Mouse (Mus musculus) liver, adult 2 months (tissue): Measurements from ENCODE around the gene Cdkl4.
"Not testable (repeated sequence)": the region's sequence is repeated elsewhere in the genome, so short reads cannot be mapped to it uniquely, and the experiment has no call there.

Source experiments
- CTCF ChIP-seq: fragments of 200-500 bp; IDR thresholded peaks from 2 replicates; pipeline ENCODE4 v1.5.1; 2011; ENCODE audit warnings: low read depth, low read length, control low read depth
- POLR2A ChIP-seq: fragments of 200-500 bp; IDR thresholded peaks from 2 replicates; pipeline ENCODE4 v1.6.1; 2011; ENCODE audit warnings: low read length, control low read depth; ENCODE audit not compliant: insufficient read depth; ENCODE audit errors: extremely low read depth

DNA sequence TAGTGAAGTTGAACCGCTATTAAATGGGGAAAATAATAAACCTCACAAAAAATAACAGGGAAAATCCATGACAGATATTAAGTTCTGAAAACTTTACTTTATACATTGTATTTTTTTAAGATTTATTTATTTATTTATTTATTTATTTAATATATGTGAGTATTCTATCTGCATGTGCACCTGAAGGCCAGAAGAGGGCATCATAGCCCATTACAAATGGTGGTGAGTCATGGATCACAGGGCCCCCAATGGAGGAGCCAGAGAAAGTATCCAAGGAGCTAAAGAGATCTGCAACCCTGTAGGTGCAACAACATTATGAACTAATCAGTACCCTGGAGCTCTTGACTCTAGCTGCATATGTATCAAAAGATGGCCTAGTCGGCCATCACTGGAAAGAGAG lies 7.9 kb downstream of the Cdkl4 start:
- not testable (repeated sequence) for TF ChIP-seq CTCF, POLR2A
